Mouse (Mus musculus) CH12.LX (cell line): ENCODE data around the gene Lifr. TPM values are rescaled to one million over a fixed set of nuclear protein-coding genes. Genes with fewer than 3 reads are reported as not detected.

Source experiments
- DNase-seq: peaks from one replicate; pipeline ENCODE4 v3.0.0-alpha.2; 2013; ENCODE audit errors: extremely low read depth
- H3K27ac ChIP-seq: 2 replicates; pipeline ENCODE4 v1.5.1; 2012; ENCODE audit warnings: low read depth, mild to moderate bottlenecking, control low read depth, moderate library complexity; ENCODE audit not compliant: insufficient read depth
- H3K27me3 ChIP-seq: replicated peaks from 2 replicates; pipeline ENCODE3; 2012; ENCODE audit warnings: inconsistent platforms
- H3K36me3 ChIP-seq, 2 experiments: replicated peaks in 1 of 2; 2 replicates each; pipeline versions ENCODE3 to v1.6.1; 2012; ENCODE audit warnings: inconsistent platforms in 1 of 2, low read length in 1 of 2, mild to moderate bottlenecking in 1 of 2, mixed read lengths in 1 of 2, moderate library complexity in 1 of 2; ENCODE audit not compliant: control insufficient read depth in 1 of 2, insufficient read depth in 1 of 2
- H3K4me1 ChIP-seq, 2 experiments: 2 replicates each; pipeline ENCODE4 v1.6.1; 2012; ENCODE audit warnings: inconsistent platforms in 1 of 2, moderate library complexity in 1 of 2; ENCODE audit not compliant: insufficient read depth in 2 of 2, control insufficient read depth in 1 of 2
- H3K4me2 ChIP-seq: 2 replicates; pipeline ENCODE4 v1.6.1; 2012; ENCODE audit warnings: low read depth, mild to moderate bottlenecking, control low read depth; ENCODE audit not compliant: poor library complexity, insufficient read depth, severe bottlenecking
- H3K4me3 ChIP-seq, 3 experiments: fragments of 150-350 bp in 1 of 3; sonication (generic) in 1 of 3; replicated peaks in 1 of 3; 2 replicates each; pipeline versions ENCODE3 to v1.5.1; 2011 to 2012; ENCODE audit warnings: low read depth in 2 of 3, low read length in 2 of 3, mild to moderate bottlenecking in 2 of 3, moderate library complexity in 2 of 3, control low read depth in 1 of 3, improper control_type of control experiment in 1 of 3, inconsistent platforms in 1 of 3, mixed read lengths in 1 of 3; ENCODE audit not compliant: poor library complexity in 1 of 3
- H3K79me2 ChIP-seq: replicated peaks from 2 replicates; pipeline ENCODE4 v1.6.1; 2012; ENCODE audit warnings: mild to moderate bottlenecking, moderate library complexity; ENCODE audit not compliant: control insufficient read depth, poor library complexity, insufficient read depth, severe bottlenecking; ENCODE audit errors: extremely low read depth
- H3K9ac ChIP-seq: 2 replicates; pipeline ENCODE4 v1.6.1; 2012; ENCODE audit warnings: low read depth, mild to moderate bottlenecking, control low read depth, moderate library complexity; ENCODE audit not compliant: insufficient read depth
- H3K9me3 ChIP-seq: replicated peaks from 2 replicates; pipeline ENCODE3; 2012; ENCODE audit warnings: low read length, inconsistent platforms, mixed read lengths
- BHLHE40 ChIP-seq: IDR thresholded peaks from 2 replicates; pipeline ENCODE4 v1.6.1; 2011; ENCODE audit warnings: mild to moderate bottlenecking, low read depth, low read length, improper control_type of control experiment
- CTCF ChIP-seq, 2 experiments: IDR thresholded peaks in 1 of 2; conservative IDR thresholded peaks in 1 of 2; 2 replicates each; pipeline ENCODE4 v1.5.1; 2011 to 2012; ENCODE audit warnings: low read depth in 2 of 2, low read length in 2 of 2, improper control_type of control experiment in 1 of 2, inconsistent platforms in 1 of 2, mild to moderate bottlenecking in 1 of 2, moderate library complexity in 1 of 2
- E2F4 ChIP-seq: IDR thresholded peaks from 2 replicates; pipeline ENCODE4 v1.6.1; 2011; ENCODE audit warnings: low read depth, low read length, improper control_type of control experiment; ENCODE audit not compliant: insufficient replicate concordance
- ELF1 ChIP-seq: IDR thresholded peaks from 2 replicates; pipeline ENCODE4 v1.6.1; 2014; ENCODE audit warnings: low read depth, mild to moderate bottlenecking, inconsistent platforms, low read length, improper control_type of control experiment
- EP300 ChIP-seq: IDR thresholded peaks from 2 replicates; pipeline ENCODE4 v1.6.1; 2011; ENCODE audit warnings: low read length, improper control_type of control experiment
- ETS1 ChIP-seq: conservative IDR thresholded peaks from 2 replicates; pipeline ENCODE4 v1.6.1; 2012; ENCODE audit warnings: low read depth, mild to moderate bottlenecking, inconsistent platforms, low read length, improper control_type of control experiment, moderate library complexity
- GABPA ChIP-seq: IDR thresholded peaks from 2 replicates; pipeline ENCODE4 v1.6.1; 2012; ENCODE audit warnings: low read depth, low read length, improper control_type of control experiment, inconsistent platforms; ENCODE audit not compliant: insufficient replicate concordance
- HCFC1 ChIP-seq: IDR thresholded peaks from 2 replicates; pipeline ENCODE4 v1.6.1; 2012; ENCODE audit warnings: low read depth, mild to moderate bottlenecking, inconsistent platforms, low read length, improper control_type of control experiment
- JUN ChIP-seq: IDR thresholded peaks from 2 replicates; pipeline ENCODE4 v1.6.1; 2011; ENCODE audit warnings: low read depth, mild to moderate bottlenecking, low read length, improper control_type of control experiment, moderate library complexity; ENCODE audit not compliant: insufficient read depth
- JUND ChIP-seq: conservative IDR thresholded peaks from 2 replicates; pipeline ENCODE4 v1.6.1; 2011; ENCODE audit warnings: low read depth, low read length, improper control_type of control experiment
- KAT2A ChIP-seq: IDR thresholded peaks from 2 replicates; pipeline ENCODE4 v1.6.1; 2012; ENCODE audit warnings: low read length, improper control_type of control experiment, inconsistent platforms; ENCODE audit not compliant: insufficient replicate concordance
- MAFK ChIP-seq: IDR thresholded peaks from 2 replicates; pipeline ENCODE4 v1.6.1; 2011; ENCODE audit warnings: low read length, improper control_type of control experiment; ENCODE audit not compliant: insufficient replicate concordance
- MAZ ChIP-seq: IDR thresholded peaks from 2 replicates; pipeline ENCODE4 v1.6.1; 2012; ENCODE audit warnings: low read depth, mild to moderate bottlenecking, inconsistent platforms, low read length, improper control_type of control experiment, moderate library complexity
- MEF2A ChIP-seq: IDR thresholded peaks from 2 replicates; pipeline ENCODE4 v1.6.1; 2014; ENCODE audit warnings: low read depth, mild to moderate bottlenecking, inconsistent platforms, low read length, improper control_type of control experiment, borderline replicate concordance
- PAX5 ChIP-seq: IDR thresholded peaks from 2 replicates; pipeline ENCODE4 v1.6.1; 2012; ENCODE audit warnings: low read length, inconsistent platforms, mixed read lengths
- POLR2AphosphoS2 ChIP-seq: IDR thresholded peaks from 2 replicates; pipeline ENCODE4 v1.6.1; 2011; ENCODE audit warnings: low read depth, low read length, improper control_type of control experiment
- SMC3 ChIP-seq: IDR thresholded peaks from 2 replicates; pipeline ENCODE4 v1.6.1; 2011; ENCODE audit warnings: low read depth, low read length, improper control_type of control experiment
- UBTF ChIP-seq: IDR thresholded peaks from 2 replicates; pipeline ENCODE4 v1.6.1; 2012; ENCODE audit warnings: low read depth, mild to moderate bottlenecking, inconsistent platforms, low read length, improper control_type of control experiment, moderate library complexity
- USF1 ChIP-seq: IDR thresholded peaks from 2 replicates; pipeline ENCODE4 v1.6.1; 2014; ENCODE audit warnings: low read depth, mild to moderate bottlenecking, inconsistent platforms, low read length, improper control_type of control experiment
- USF2 ChIP-seq: conservative IDR thresholded peaks from 2 replicates; pipeline ENCODE4 v1.6.1; 2011; ENCODE audit warnings: low read depth, low read length, improper control_type of control experiment
- ZMIZ1 ChIP-seq: IDR thresholded peaks from 2 replicates; pipeline ENCODE4 v1.6.1; 2012; ENCODE audit warnings: low read depth, mild to moderate bottlenecking, inconsistent platforms, low read length, improper control_type of control experiment
- ZNF384 ChIP-seq: IDR thresholded peaks from 2 replicates; pipeline ENCODE4 v1.6.1; 2012; ENCODE audit warnings: low read depth, low read length, improper control_type of control experiment, inconsistent platforms
- dilution Hi-C: fragments of 300-500 bp; cut with MboI; formaldehyde crosslinking; loops from 2 replicates; pipeline ENCODE4 v1.14.3; 2020; ENCODE audit warnings: low sequenced_read_pairs; ENCODE audit not compliant: extremely low pct_unique_long_range_greater_than_20kb, extremely low pct_ligation_motif_present
- in situ Hi-C: fragments of 300-500 bp; cut with MboI; formaldehyde crosslinking; loops from 3 replicates; pipeline ENCODE4 v1.14.3; 2019; ENCODE audit warnings: low sequenced_read_pairs, low pct_ligation_motif_present, low pct_unique_long_range_greater_than_20kb, mixed read lengths
- polyA plus RNA-seq: library from polyadenylated mRNA; unstranded; fragments of >175 nt; gene quantifications from 2 replicates; pipeline ENCODE4 v1.2.1, GENCODE M21; 2012; ENCODE audit warnings: low read depth; ENCODE audit not compliant: insufficient read length
- total RNA-seq, 2 experiments: library from RNA; depleted of rRNA; stranded (reverse); fragments of 300-350 nt in 1 of 2; fragments of >200 nt in 1 of 2; gene quantifications; 2 replicates each; pipeline ENCODE4 v1.2.3; 2012 to 2014

The Lifr gene
- total and polyA plus RNA-seq, 3 experiments: 0.03 TPM; not detected in 2

- DNase-seq: no peak
- Histone ChIP-seq H3K4me3 (no peak overlapping the region), H3K27ac (no peak overlapping the region), H3K79me2 (no peaks in the 10 kb centered on the region), H3K9me3 (no peaks in the 10 kb centered on the region), H3K4me2 (no peak overlapping the region), H3K4me1 (peaks cover 0 to 33% of the 10 kb centered on the region in 2 experiments; a peak in 2 of 4 replicates), H3K27me3 (peaks cover 4% of the 10 kb centered on the region), H3K36me3 (no peaks in the 10 kb centered on the region), H3K9ac (no peak overlapping the region)
- in situ Hi-C loops: no loop called here
- dilution Hi-C loops: no loop called here
- TF ChIP-seq ZMIZ1 (no peak), JUND (no peak), ETS1 (no peak), USF1 (no peak), MEF2A (no peak), E2F4 (no peak), ELF1 (no peak), MAFK (no peak), PAX5 (no peak), JUN (no peak), CTCF (conservative IDR thresholded peaks at IDR 0.05 in 1 of 2, IDR thresholded peaks at IDR 0.05 in 1 of 2; ENCODE audit: low read depth in 2 of 2, low read length in 2 of 2) (no peak), POLR2AphosphoS2 (no peak)
These were observed 8.6 kb upstream of the Lifr start for GRCm38 (mm10) chr15:7081795-7082194.

GRCm38 (mm10) chr15:7082901-7083300, 7.5 kb upstream of the Lifr start:
- H3K4me2 ChIP-seq: no peak overlapping the region
- no peak overlapping the region for H3K27ac ChIP-seq
- no peak overlapping the region for H3K9ac ChIP-seq
- H3K36me3 ChIP-seq: no peaks in the 10 kb centered on the region
- TF ChIP-seq JUND (no peak), MAZ (no peak), KAT2A (no peak), SMC3 (no peak), ZMIZ1 (no peak), GABPA (no peak), BHLHE40 (no peak), EP300 (no peak), UBTF (no peak), HCFC1 (no peak), ELF1 (no peak), USF2 (no peak), ZNF384 (no peak)
- peaks cover 4% of the 10 kb centered on the region for H3K27me3 ChIP-seq
- in situ Hi-C loops (no loop called here), dilution Hi-C loops (no loop called here)
- H3K79me2 ChIP-seq: no peaks in the 10 kb centered on the region
- peaks cover 0 to 30% of the 10 kb centered on the region in 2 experiments; a peak in 2 of 4 replicates for H3K4me1 ChIP-seq
- DNase-seq: no peak
- no peaks in the 10 kb centered on the region for H3K9me3 ChIP-seq
- H3K4me3 ChIP-seq: no peak overlapping the region
